Mouse (Mus musculus): Measurements from ENCODE around the gene Xirp1. TPM values are rescaled to one million over a fixed set of nuclear protein-coding genes. Genes with fewer than 3 reads are reported as not detected.

Xirp1 gene
- polyA plus RNA-seq, 1 experiment from 2014 or later = 0.05 TPM

DNA sequence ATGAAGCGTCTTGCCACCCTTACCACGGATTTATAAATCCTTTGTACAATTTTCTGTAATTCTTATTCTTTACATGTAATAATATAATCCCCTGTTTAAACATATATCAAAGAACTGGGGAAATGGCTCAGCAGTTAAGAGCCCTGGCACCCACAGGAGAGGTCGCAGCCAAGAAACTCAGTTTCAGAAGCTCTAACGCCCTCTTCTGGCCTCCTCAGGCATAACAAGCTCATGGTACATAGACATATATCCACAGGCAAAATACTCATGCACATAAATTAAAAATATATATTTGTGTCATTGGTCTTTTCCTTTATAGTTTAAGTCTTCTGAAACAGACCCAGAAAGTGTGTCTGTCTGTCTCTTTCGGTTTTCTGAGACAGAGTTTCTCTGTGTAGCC, 48.8 kb downstream of the Xirp1 start:
- no peak for DNase-seq (ENCODE audit: low spot score)
- Histone ChIP-seq H3K4me3 (ENCODE audit: low read depth, low read length) (no peak overlapping the region), H3K27ac (replicated peaks) (no peak overlapping the region), H3K36me3 (ENCODE audit: control insufficient read depth, insufficient read depth, low read length) (peaks cover 25% of the 10 kb centered on the region), H3K4me2 (replicated peaks; ENCODE audit: low read depth) (no peak overlapping the region), H3K9ac (ENCODE audit: low read length) (no peak overlapping the region), H3K4me1 (replicated peaks; ENCODE audit: control insufficient read depth, insufficient read depth) (0 out of 2 replicates have a peak, but pooled peaks cover 12% of the 10 kb centered on the region), H3K9me3 (ENCODE audit: control insufficient read depth, low read length) (no peaks in the 10 kb centered on the region), H3K27me3 (ENCODE audit: control insufficient read depth, insufficient read depth, low read length) (no peaks in the 10 kb centered on the region; the same call in 1 of the 2 replicates)
- WGBS = 71% methylated on average over 5 of the region's 5 CpGs
- no peak for TF ChIP-seq EP300 (optimal IDR thresholded peaks at IDR 0.05)
- TF ChIP-seq CTCF (IDR thresholded peaks at IDR 0.05; ENCODE audit: low read depth) = peak; percentile 52
- ATAC-seq (ENCODE audit: low FRiP score, low TSS enrichment) = no peak

DNA sequence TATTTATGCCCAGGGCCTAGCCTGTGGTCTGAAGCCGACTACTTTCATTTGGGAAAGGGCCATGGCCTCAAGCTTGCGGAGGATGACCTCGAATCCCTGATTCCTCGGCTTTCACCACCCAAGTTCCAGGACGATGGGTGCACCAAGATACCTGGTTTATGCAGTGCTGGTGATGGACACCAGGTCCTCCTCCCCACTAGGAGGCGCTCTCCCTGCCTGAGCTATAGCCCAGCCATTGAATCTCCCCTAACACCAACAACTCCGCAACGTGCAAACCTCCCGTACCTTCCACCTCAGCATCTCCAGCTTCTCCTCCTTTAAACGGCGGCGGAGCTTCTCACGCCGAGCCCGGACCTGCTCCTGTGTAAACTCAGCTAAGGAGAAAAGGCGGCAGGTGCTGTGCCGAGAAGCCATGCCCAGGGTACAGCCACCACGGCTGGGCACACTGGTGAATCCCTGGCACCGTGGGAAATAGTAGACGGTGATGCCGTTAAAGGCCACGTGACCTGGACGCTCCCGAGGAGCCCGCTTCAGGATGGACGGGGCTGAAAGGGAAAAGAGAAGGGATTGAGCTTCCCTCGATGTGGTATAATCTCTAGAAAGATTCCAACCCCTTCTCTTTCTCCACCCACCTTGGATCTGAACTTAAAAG, 49.4 kb downstream of the Xirp1 start:
- peak; percentile 67 for TF ChIP-seq CTCF (IDR thresholded peaks at IDR 0.05; ENCODE audit: low read depth)
- TF ChIP-seq EP300 (optimal IDR thresholded peaks at IDR 0.05) = no peak
- H3K36me3 ChIP-seq (ENCODE audit: control insufficient read depth, insufficient read depth, low read length) = peaks cover 25% of the 10 kb centered on the region
- no peak overlapping the region for H3K4me2 ChIP-seq (replicated peaks; ENCODE audit: low read depth)
- 89% methylated on average over 27 of the region's 27 CpGs for WGBS
- H3K27me3 ChIP-seq (ENCODE audit: control insufficient read depth, insufficient read depth, low read length) = no peaks in the 10 kb centered on the region; the same call in 1 of the 2 replicates
- no peak overlapping the region for H3K9ac ChIP-seq (ENCODE audit: low read length)
- DNase-seq (ENCODE audit: low spot score) (no peak), ATAC-seq (ENCODE audit: low FRiP score, low TSS enrichment) (no peak)
- no peak overlapping the region for H3K27ac ChIP-seq (replicated peaks)
- H3K9me3 ChIP-seq (ENCODE audit: control insufficient read depth, low read length) = no peaks in the 10 kb centered on the region
- 0 out of 2 replicates have a peak, but pooled peaks cover 12% of the 10 kb centered on the region for H3K4me1 ChIP-seq (replicated peaks; ENCODE audit: control insufficient read depth, insufficient read depth)
- no peak overlapping the region for H3K4me3 ChIP-seq (ENCODE audit: low read depth, low read length)

DNA sequence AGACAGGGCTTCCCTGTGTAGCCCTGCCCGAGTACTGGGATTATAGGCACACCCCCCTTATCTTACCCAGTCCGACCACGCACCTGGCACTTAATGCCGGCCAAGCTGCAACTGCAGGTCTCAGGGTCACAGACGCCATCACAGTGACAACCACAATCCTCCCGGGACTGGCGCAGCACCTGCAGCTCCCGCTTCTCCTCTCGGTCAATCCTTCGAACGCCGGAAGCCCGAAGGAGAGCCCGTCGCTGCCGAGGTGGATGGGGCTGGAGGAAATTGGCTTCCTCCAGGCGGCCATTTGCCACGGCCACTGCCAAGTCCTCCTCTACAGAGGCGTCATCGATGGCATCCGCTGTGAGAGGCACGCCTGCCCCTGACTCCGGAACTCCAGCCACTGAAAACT, 50.1 kb downstream of the Xirp1 start:
- no peak for DNase-seq (ENCODE audit: low spot score)
- TF ChIP-seq CTCF (IDR thresholded peaks at IDR 0.05; ENCODE audit: low read depth) (no peak), EP300 (optimal IDR thresholded peaks at IDR 0.05) (no peak)
- H3K4me3 ChIP-seq (ENCODE audit: low read depth, low read length) = no peak overlapping the region
- 0 out of 2 replicates have a peak, but pooled peaks cover 11% of the 10 kb centered on the region for H3K4me1 ChIP-seq (replicated peaks; ENCODE audit: control insufficient read depth, insufficient read depth)
- WGBS = 88% methylated on average over 23 of the region's 23 CpGs
- H3K27ac ChIP-seq (replicated peaks) = no peak overlapping the region
- no peaks in the 10 kb centered on the region for H3K9me3 ChIP-seq (ENCODE audit: control insufficient read depth, low read length)
- ATAC-seq (ENCODE audit: low FRiP score, low TSS enrichment) = no peak
- H3K9ac ChIP-seq (ENCODE audit: low read length) = no peak overlapping the region
- H3K36me3 ChIP-seq (ENCODE audit: control insufficient read depth, insufficient read depth, low read length) = peaks cover 25% of the 10 kb centered on the region
- no peaks in the 10 kb centered on the region; the same call in 1 of the 2 replicates for H3K27me3 ChIP-seq (ENCODE audit: control insufficient read depth, insufficient read depth, low read length)
- H3K4me2 ChIP-seq (replicated peaks; ENCODE audit: low read depth) = no peak overlapping the region

DNA sequence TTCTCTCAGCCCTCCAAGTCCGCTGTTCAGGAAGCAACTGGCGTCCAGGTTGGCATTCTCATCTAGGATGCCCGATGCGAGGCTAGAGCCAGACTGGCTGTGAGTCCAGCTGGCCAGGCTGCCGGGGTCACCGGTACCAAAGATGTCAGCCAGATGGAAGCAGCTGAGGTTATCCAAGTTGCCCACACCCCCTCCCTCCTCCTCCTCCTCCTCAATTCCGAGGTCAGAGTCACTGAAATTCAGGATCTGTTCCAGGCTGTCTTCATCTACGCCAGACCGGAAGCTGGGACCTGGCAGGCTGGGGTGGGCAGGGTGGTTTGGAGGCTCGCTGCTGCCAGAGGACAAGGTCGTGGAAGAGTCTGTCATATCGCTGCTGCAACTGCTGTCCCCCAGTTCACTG, 50.8 kb downstream of the Xirp1 start:
- no peak overlapping the region for H3K4me3 ChIP-seq (ENCODE audit: low read depth, low read length)
- H3K27ac ChIP-seq (replicated peaks) = no peak overlapping the region
- no peak for ATAC-seq (ENCODE audit: low FRiP score, low TSS enrichment)
- DNase-seq (ENCODE audit: low spot score) = no peak
- TF ChIP-seq CTCF (IDR thresholded peaks at IDR 0.05; ENCODE audit: low read depth) = no peak
- TF ChIP-seq EP300 (optimal IDR thresholded peaks at IDR 0.05) = no peak
- 87% methylated on average over 12 of the region's 12 CpGs for WGBS
- no peaks in the 10 kb centered on the region for H3K9me3 ChIP-seq (ENCODE audit: control insufficient read depth, low read length)
- peaks cover 25% of the 10 kb centered on the region for H3K36me3 ChIP-seq (ENCODE audit: control insufficient read depth, insufficient read depth, low read length)
- H3K4me1 ChIP-seq (replicated peaks; ENCODE audit: control insufficient read depth, insufficient read depth) = 0 out of 2 replicates have a peak, but pooled peaks cover 7% of the 10 kb centered on the region
- no peak overlapping the region for H3K9ac ChIP-seq (ENCODE audit: low read length)
- H3K4me2 ChIP-seq (replicated peaks; ENCODE audit: low read depth) = no peak overlapping the region
- no peaks in the 10 kb centered on the region for H3K27me3 ChIP-seq (ENCODE audit: control insufficient read depth, insufficient read depth, low read length)

DNA sequence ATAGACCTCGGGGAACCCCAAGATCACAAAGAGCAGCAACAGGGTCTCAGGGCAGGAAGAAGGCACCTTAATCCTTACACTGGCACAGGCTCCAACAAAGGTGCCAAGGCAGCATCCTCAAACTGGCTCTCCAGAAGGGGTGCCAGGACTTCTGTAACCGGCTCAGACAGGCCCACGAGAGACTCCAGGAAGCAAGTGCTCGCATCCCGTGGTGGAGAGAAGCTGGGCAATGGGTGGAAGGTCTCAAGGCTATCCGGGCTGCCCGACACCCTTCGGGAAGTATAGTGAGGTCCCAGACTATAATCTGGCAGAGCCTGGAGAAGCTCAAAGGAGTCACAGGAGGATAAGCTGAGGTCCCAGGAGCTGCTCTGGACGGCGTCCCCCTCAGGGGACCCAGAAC, 51.2 kb downstream of the Xirp1 start:
- 92% methylated on average over 10 of the region's 10 CpGs for WGBS
- no peak for TF ChIP-seq CTCF (IDR thresholded peaks at IDR 0.05; ENCODE audit: low read depth)
- TF ChIP-seq EP300 (optimal IDR thresholded peaks at IDR 0.05) = no peak
- DNase-seq (ENCODE audit: low spot score) = no peak

More for the DNA sequence above, 51.2 kb downstream of the Xirp1 start:
- Histone ChIP-seq H3K27me3 (ENCODE audit: control insufficient read depth, insufficient read depth, low read length) (no peaks in the 10 kb centered on the region), H3K4me3 (ENCODE audit: low read depth, low read length) (no peak overlapping the region), H3K36me3 (ENCODE audit: control insufficient read depth, insufficient read depth, low read length) (peaks cover 25% of the 10 kb centered on the region), H3K27ac (replicated peaks) (no peak overlapping the region), H3K9me3 (ENCODE audit: control insufficient read depth, low read length) (no peaks in the 10 kb centered on the region), H3K4me2 (replicated peaks; ENCODE audit: low read depth) (no peak overlapping the region), H3K9ac (ENCODE audit: low read length) (no peak overlapping the region), H3K4me1 (replicated peaks; ENCODE audit: control insufficient read depth, insufficient read depth) (0 out of 2 replicates have a peak, but pooled peaks cover 3% of the 10 kb centered on the region)
- ATAC-seq (ENCODE audit: low FRiP score, low TSS enrichment) = no peak
